Mouse (Mus musculus): ENCODE results near the gene Pias3.

DNA sequence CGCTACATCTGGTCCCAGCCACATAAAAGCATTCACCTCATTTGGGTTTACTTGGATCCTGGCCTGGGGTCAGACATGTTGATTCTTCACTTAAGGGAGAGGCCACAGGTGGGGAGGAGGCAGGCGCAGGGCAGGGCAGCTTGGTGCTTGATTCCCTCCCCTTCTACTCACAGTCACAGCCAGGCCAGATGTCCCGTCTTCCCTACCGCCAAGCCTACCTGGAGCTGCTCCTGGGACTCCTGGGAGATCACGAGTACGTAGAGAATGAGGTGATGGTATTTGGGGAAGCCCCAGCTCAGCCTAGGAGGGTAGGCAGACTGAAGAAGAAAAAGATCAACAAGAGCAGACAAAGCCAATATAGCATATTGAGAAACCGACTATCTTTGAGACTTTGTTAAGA, 10.8 kb downstream of the Pias3 start:
- no peak for TF ChIP-seq RAD21 (IDR thresholded peaks at IDR 0.05; ENCODE audit: low read depth, low read length)
- no peak for TF ChIP-seq CHD2 (IDR thresholded peaks at IDR 0.05; ENCODE audit: low read length)
- TF ChIP-seq TBP (conservative IDR thresholded peaks at IDR 0.05; ENCODE audit: low read depth, low read length): no peak
- TF ChIP-seq JUND (conservative IDR thresholded peaks at IDR 0.05; ENCODE audit: low read depth, low read length): no peak
- no peak for TF ChIP-seq POLR2A (IDR thresholded peaks at IDR 0.05; ENCODE audit: low read depth, low read length)
- no peak for TF ChIP-seq CTCF (conservative IDR thresholded peaks at IDR 0.05 in 1 of 2, IDR thresholded peaks at IDR 0.05 in 1 of 2; ENCODE audit: low read depth in 2 of 2, low read length in 2 of 2)
- TF ChIP-seq SIN3A (IDR thresholded peaks at IDR 0.05; ENCODE audit: low read length): no peak
- no peak for TF ChIP-seq EP300 (IDR thresholded peaks at IDR 0.05; ENCODE audit: low read length)
- TF ChIP-seq USF2 (conservative IDR thresholded peaks at IDR 0.05; ENCODE audit: low read depth, low read length): no peak
- TF ChIP-seq MXI1 (IDR thresholded peaks at IDR 0.05; ENCODE audit: low read depth, low read length): no peak
- TF ChIP-seq BHLHE40 (IDR thresholded peaks at IDR 0.05; ENCODE audit: low read depth, low read length): no peak
- no peak for TF ChIP-seq RCOR1 (conservative IDR thresholded peaks at IDR 0.05; ENCODE audit: low read depth, low read length)
- no peak for TF ChIP-seq KAT2A (IDR thresholded peaks at IDR 0.05; ENCODE audit: insufficient replicate concordance, low read length)
